Mouse (Mus musculus): ENCODE data around the gene Cobl. TPM values are rescaled to one million over a fixed set of nuclear protein-coding genes. Genes with fewer than 3 reads are reported as not detected.
A peak's percentile ranks its signal among the peaks of the same experiment; 100 is the strongest.

Gene Cobl
- polyA plus RNA-seq, 1 experiment: 1.2 TPM

DNA sequence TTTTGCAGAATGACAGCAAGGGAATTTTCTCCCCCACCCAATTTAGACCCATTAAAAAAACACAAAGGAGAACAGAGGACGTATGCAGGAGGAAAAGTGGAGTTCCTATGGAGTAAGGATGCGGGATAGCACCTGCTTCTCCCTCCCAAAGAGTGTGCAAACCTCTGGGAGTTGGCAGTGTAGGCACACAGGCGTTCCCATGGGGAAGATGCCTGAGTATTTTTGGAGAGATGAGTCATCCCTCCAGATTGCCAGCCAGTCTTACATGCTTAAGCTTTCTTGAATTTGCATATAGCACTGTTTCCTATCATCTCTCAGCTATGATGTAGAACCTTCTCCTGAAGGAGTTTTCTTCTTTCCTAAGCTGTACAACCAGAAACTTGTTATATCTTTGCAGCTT lies 70.6 kb downstream of the Cobl start:
- TF ChIP-seq CTCF (IDR thresholded peaks at IDR 0.05; ENCODE audit: control insufficient read depth, insufficient read depth, insufficient replicate concordance, low read depth, low read length): no peak
- no peak for TF ChIP-seq POLR2A (IDR thresholded peaks at IDR 0.05; ENCODE audit: control insufficient read depth, low read depth, low read length)
- Histone ChIP-seq H3K27ac (ENCODE audit: control insufficient read depth, insufficient read depth, low read depth, low read length) (no peak overlapping the region), H3K4me1 (ENCODE audit: control insufficient read depth, insufficient read depth, low read length) (no peaks in the 10 kb centered on the region), H3K27me3 (ENCODE audit: control insufficient read depth, insufficient read depth, low read length) (no peaks in the 10 kb centered on the region), H3K4me3 (ENCODE audit: control insufficient read depth, low read depth, low read length) (no peak overlapping the region), H3K36me3 (ENCODE audit: control insufficient read depth, insufficient read depth, low read length) (no peaks in the 10 kb centered on the region)

DNA sequence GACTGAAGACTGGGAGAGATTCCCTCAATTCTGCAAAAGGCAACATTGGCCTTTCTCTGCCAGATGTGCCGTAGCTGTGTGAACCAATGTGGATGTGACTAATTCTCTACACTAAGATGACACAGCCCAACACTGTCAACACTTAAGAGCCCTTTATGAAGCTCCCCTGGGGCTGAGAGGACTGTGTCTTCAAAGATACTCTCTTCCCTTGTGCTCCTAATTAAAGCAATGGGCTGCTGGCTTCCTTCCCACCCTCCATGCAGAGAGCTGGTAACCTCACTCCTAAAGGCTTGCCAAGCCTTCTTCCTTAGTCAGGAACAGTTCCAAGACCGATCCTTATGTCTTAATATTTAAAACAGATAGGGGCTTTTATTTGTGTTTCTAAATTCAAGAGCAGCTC lies 79.9 kb downstream of the Cobl start:
- no peak overlapping the region for H3K27ac ChIP-seq (ENCODE audit: control insufficient read depth, insufficient read depth, low read depth, low read length)
- no peak overlapping the region for H3K4me3 ChIP-seq (ENCODE audit: control insufficient read depth, low read depth, low read length)
- H3K4me1 ChIP-seq (ENCODE audit: control insufficient read depth, insufficient read depth, low read length): no peaks in the 10 kb centered on the region
- no peaks in the 10 kb centered on the region for H3K27me3 ChIP-seq (ENCODE audit: control insufficient read depth, insufficient read depth, low read length)
- no peak for TF ChIP-seq POLR2A (IDR thresholded peaks at IDR 0.05; ENCODE audit: control insufficient read depth, low read depth, low read length)
- TF ChIP-seq CTCF (IDR thresholded peaks at IDR 0.05; ENCODE audit: control insufficient read depth, insufficient read depth, insufficient replicate concordance, low read depth, low read length): no peak
- no peaks in the 10 kb centered on the region for H3K36me3 ChIP-seq (ENCODE audit: control insufficient read depth, insufficient read depth, low read length)

DNA sequence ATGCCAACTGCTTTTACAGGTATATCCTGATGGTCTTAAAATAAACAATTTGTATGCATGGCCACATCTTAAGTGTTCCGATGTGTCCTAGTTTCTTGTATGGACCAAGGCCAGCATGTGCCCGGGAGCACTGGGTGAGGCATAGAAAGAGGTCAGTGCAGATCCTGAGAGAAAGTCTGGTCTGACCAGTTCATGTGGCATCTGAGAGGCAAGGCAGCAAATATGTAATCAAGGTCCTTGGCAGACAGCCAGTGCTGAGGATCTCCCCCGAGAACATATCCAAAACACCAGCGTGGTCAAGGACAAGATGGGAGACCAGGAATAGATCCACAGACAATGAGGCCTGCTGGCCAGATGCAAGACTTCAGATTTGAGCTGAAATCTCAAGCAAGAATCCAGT lies 81.8 kb downstream of the Cobl start:
- Histone ChIP-seq H3K27ac (ENCODE audit: control insufficient read depth, insufficient read depth, low read depth, low read length) (no peak overlapping the region), H3K4me3 (ENCODE audit: control insufficient read depth, low read depth, low read length) (no peak overlapping the region), H3K36me3 (ENCODE audit: control insufficient read depth, insufficient read depth, low read length) (no peaks in the 10 kb centered on the region), H3K27me3 (ENCODE audit: control insufficient read depth, insufficient read depth, low read length) (no peaks in the 10 kb centered on the region), H3K4me1 (ENCODE audit: control insufficient read depth, insufficient read depth, low read length) (no peaks in the 10 kb centered on the region)
- no peak for TF ChIP-seq POLR2A (IDR thresholded peaks at IDR 0.05; ENCODE audit: control insufficient read depth, low read depth, low read length)
- TF ChIP-seq CTCF (IDR thresholded peaks at IDR 0.05; ENCODE audit: control insufficient read depth, insufficient read depth, insufficient replicate concordance, low read depth, low read length): no peak

DNA sequence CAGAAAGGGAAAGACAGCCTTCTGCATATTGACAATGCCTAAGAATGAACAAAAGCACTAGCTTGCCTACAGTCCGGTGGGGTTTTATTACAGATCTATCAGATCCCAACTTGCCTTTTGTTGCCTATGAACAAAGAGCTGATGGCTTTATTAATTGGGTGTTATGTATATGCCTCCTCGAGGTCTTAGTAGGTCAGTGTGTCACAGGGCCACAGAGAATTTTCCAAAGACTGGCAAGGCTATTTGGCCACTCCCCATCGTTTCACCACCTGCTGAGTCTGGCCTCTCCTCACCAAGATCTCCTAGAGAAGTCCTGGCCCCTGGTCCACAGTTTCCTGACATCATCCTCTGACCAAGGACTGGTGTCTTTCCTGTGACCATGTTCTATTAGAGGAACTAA lies 83.7 kb downstream of the Cobl start:
- Histone ChIP-seq H3K4me3 (ENCODE audit: control insufficient read depth, low read depth, low read length) (no peak overlapping the region), H3K36me3 (ENCODE audit: control insufficient read depth, insufficient read depth, low read length) (no peaks in the 10 kb centered on the region), H3K27me3 (ENCODE audit: control insufficient read depth, insufficient read depth, low read length) (no peaks in the 10 kb centered on the region), H3K4me1 (ENCODE audit: control insufficient read depth, insufficient read depth, low read length) (no peaks in the 10 kb centered on the region), H3K27ac (ENCODE audit: control insufficient read depth, insufficient read depth, low read depth, low read length) (no peak overlapping the region)
- TF ChIP-seq POLR2A (IDR thresholded peaks at IDR 0.05; ENCODE audit: control insufficient read depth, low read depth, low read length): no peak
- no peak for TF ChIP-seq CTCF (IDR thresholded peaks at IDR 0.05; ENCODE audit: control insufficient read depth, insufficient read depth, insufficient replicate concordance, low read depth, low read length)

DNA sequence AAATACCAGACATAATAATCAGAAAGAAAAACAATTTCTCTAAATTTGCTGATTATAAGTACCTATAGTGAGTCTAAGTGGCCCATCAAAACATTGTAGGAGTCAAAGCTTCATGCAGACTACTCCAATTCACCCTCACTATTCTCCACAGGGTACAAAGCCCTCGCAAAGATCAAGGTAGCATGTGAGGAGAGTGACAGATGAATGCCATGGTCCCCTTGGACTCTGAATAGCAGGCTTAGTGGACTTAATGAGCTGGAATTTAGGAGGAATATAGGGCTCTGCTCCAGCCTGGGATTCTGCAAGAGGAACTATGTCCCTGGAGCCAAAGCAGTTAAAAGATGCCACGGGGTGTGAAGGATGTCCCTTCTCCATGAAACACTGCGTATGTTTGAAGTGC lies 88.1 kb downstream of the Cobl start:
- H3K27me3 ChIP-seq (ENCODE audit: control insufficient read depth, insufficient read depth, low read length): no peaks in the 10 kb centered on the region
- TF ChIP-seq CTCF (IDR thresholded peaks at IDR 0.05; ENCODE audit: control insufficient read depth, insufficient read depth, insufficient replicate concordance, low read depth, low read length) (no peak), POLR2A (IDR thresholded peaks at IDR 0.05; ENCODE audit: control insufficient read depth, low read depth, low read length) (no peak)
- H3K36me3 ChIP-seq (ENCODE audit: control insufficient read depth, insufficient read depth, low read length): no peaks in the 10 kb centered on the region
- H3K27ac ChIP-seq (ENCODE audit: control insufficient read depth, insufficient read depth, low read depth, low read length): no peak overlapping the region
- no peak overlapping the region for H3K4me3 ChIP-seq (ENCODE audit: control insufficient read depth, low read depth, low read length)
- no peaks in the 10 kb centered on the region for H3K4me1 ChIP-seq (ENCODE audit: control insufficient read depth, insufficient read depth, low read length)

DNA sequence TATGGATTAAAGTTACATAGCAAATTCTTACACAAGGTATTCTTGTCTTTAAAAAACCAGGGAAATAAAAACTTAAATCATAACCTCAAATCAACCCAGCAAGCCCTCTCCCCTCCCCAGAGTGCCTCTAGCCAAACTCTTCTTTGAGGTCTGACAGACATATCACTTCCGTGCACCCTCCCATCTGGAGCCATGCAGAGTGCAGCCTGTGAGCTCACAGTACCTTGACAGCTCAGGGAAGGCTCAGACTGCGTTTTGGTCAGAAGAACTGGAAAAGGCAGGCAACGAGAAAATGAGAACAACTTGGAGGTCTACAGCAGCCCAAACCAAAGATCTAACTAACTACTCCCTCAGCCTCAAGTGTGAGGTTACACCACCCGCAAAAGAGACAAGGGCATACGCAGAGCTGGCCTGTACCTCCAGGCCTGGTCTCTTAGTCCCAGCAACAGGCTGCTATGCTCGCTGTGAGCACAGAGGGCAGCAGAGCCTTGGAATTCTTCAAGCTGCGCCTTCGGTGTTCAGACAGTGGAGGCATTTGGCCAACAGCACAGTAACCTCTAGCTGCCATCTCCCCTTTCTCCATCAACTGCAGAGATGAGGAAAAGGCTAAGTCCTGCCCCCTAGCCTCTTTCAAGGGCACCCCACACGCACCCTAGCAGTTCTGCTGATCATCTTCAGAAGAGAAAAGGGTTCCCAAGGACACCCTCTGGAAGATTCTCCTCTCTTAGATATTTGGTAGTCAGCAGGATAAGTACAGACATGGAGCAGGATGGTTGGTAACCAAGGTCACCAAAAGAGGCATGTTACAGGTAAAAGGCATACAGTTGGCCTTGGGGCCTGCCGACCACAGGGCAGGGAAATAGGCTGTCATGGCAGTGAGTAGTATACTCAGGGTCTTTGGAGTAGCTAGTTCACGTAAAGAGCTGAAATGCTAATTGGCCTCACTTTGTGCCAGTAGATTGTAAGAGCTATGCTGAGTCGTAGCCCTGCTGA lies 91.4 kb downstream of the Cobl start:
- Histone ChIP-seq H3K4me1 (ENCODE audit: control insufficient read depth, insufficient read depth, low read length) (no peaks in the 10 kb centered on the region), H3K4me3 (ENCODE audit: control insufficient read depth, low read depth, low read length) (no peak overlapping the region), H3K27me3 (ENCODE audit: control insufficient read depth, insufficient read depth, low read length) (no peaks in the 10 kb centered on the region), H3K36me3 (ENCODE audit: control insufficient read depth, insufficient read depth, low read length) (no peaks in the 10 kb centered on the region), H3K27ac (ENCODE audit: control insufficient read depth, insufficient read depth, low read depth, low read length) (no peak overlapping the region)
- TF ChIP-seq CTCF (IDR thresholded peaks at IDR 0.05; ENCODE audit: control insufficient read depth, insufficient read depth, insufficient replicate concordance, low read depth, low read length) (peak; percentile 79; the same call in 1 of the 2 replicates), POLR2A (IDR thresholded peaks at IDR 0.05; ENCODE audit: control insufficient read depth, low read depth, low read length) (no peak)

DNA sequence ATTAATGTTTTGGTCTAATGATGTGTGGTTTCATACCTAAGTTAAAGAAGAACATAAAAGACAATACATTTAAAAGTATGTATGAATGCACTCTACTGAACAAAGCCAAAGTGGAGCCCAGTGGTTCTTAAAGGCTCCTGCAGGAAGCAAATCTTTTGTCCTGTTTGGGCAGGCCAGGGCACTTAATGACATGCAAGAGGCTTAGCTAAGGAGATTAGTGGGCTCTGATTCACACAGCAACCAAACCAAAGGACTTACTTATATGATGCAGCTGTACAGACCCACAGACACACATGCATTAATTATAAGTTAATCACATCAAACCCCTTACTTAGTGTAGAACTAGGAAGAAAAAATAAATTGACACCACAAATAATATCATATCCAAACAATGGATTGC lies 93.8 kb downstream of the Cobl start:
- H3K4me1 ChIP-seq (ENCODE audit: control insufficient read depth, insufficient read depth, low read length): no peaks in the 10 kb centered on the region
- no peak overlapping the region for H3K4me3 ChIP-seq (ENCODE audit: control insufficient read depth, low read depth, low read length)
- H3K27me3 ChIP-seq (ENCODE audit: control insufficient read depth, insufficient read depth, low read length): no peaks in the 10 kb centered on the region
- H3K36me3 ChIP-seq (ENCODE audit: control insufficient read depth, insufficient read depth, low read length): no peaks in the 10 kb centered on the region
- no peak overlapping the region for H3K27ac ChIP-seq (ENCODE audit: control insufficient read depth, insufficient read depth, low read depth, low read length)
- no peak for TF ChIP-seq CTCF (IDR thresholded peaks at IDR 0.05; ENCODE audit: control insufficient read depth, insufficient read depth, insufficient replicate concordance, low read depth, low read length)
- TF ChIP-seq POLR2A (IDR thresholded peaks at IDR 0.05; ENCODE audit: control insufficient read depth, low read depth, low read length): no peak

Data from testis, adult 2 months (tissue).